ENCODE assay signal across 21 mouse cellular contexts in the genomic region with DNA sequence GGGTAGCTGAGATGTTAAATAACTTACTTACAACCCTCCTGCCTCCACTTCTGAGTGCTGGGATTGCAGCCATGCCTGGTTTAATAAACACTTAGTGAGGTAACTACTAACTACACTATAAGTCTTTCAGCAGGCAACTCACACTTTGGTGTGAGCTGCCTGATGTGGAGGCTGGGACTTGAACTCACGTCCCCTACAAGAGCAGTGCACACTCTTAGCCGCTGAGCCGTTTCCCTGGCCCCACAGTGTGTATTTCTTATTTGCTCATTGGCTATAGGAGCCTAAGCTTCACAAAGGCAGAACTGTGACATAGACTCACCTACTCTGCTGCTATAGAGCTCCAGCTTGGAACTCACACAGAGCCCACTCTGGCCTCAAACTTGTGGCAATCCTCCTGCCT. TPM values are rescaled to one million over a fixed set of nuclear protein-coding genes. Genes with fewer than 3 reads are reported as not detected.
A peak's percentile ranks its signal among the peaks of the same experiment; 100 is the strongest.
DNase-seq lines count a peak whose midpoint lies in the region; ATAC-seq and TF ChIP-seq lines count a peak whose summit lies in the region.
"Had no signal": no experiment of that assay in that cellular context is flagged by ENCODE, and none has a peak within 500 bp of the region (broad histone marks: within the 10 kb centered on the region; RNA-seq: fewer than 3 reads in every experiment).

No protein-coding gene starts in this region.

- no peak for TF ChIP-seq POLR2A in spleen, adult 2 months (IDR thresholded peaks at IDR 0.05; ENCODE audit: low read depth, low read length)

- no peaks in the 10 kb centered on the region; the same call in 1 of the 2 replicates for H3K27me3 ChIP-seq in heart, embryonic 10.5 days (ENCODE audit: insufficient read depth, poor library complexity, severe bottlenecking)
- H3K27me3 ChIP-seq in spleen, adult 2 months (ENCODE audit: control insufficient read depth, insufficient read depth, low read length) = no peaks in the 10 kb centered on the region
- H3K27me3 ChIP-seq in liver, embryonic 11.5 days (replicated peaks; ENCODE audit: control insufficient read depth, insufficient read depth, low read length) = no peaks in the 10 kb centered on the region
- H3K27me3 ChIP-seq in hindbrain, embryonic 12.5 days = peaks cover 5% of the 10 kb centered on the region; the same call in 1 of the 2 replicates
- H3K27me3 ChIP-seq: heart, embryonic 15.5 days; limb, embryonic 13.5 days; neural tube, embryonic 12.5 days had no signal

- ATAC-seq in liver, embryonic 11.5 days (replicated peaks; ENCODE audit: low FRiP score) = no peak
- no peak for ATAC-seq in hindbrain, embryonic 12.5 days (ENCODE audit: low FRiP score)

- no peaks in the 10 kb centered on the region for H3K9me3 ChIP-seq in heart, embryonic 10.5 days
- H3K9me3 ChIP-seq in liver, embryonic 11.5 days (ENCODE audit: control insufficient read depth, low read length) = no peaks in the 10 kb centered on the region
- no peaks in the 10 kb centered on the region for H3K9me3 ChIP-seq in hindbrain, embryonic 12.5 days (replicated peaks)
- H3K9me3 ChIP-seq: heart, embryonic 15.5 days; limb, embryonic 13.5 days; neural tube, embryonic 12.5 days had no signal

- H3K4me1 ChIP-seq in heart, embryonic 10.5 days = peaks cover 27% of the 10 kb centered on the region
- H3K4me1 ChIP-seq in spleen, adult 2 months (ENCODE audit: control insufficient read depth, insufficient read depth, insufficient read length) = peaks cover 4% of the 10 kb centered on the region; the same call in 1 of the 2 replicates
- peaks cover 43% of the 10 kb centered on the region for H3K4me1 ChIP-seq in liver, embryonic 11.5 days (replicated peaks; ENCODE audit: control insufficient read depth, insufficient read depth, low read length)
- H3K4me1 ChIP-seq in hindbrain, embryonic 12.5 days = peaks cover 8% of the 10 kb centered on the region
- H3K4me1 ChIP-seq: neural tube, embryonic 12.5 days had no signal

- peak overlapping the region; percentile 87 for H3K9ac ChIP-seq in liver, embryonic 11.5 days (ENCODE audit: low read depth, low read length)
- no peak overlapping the region for H3K9ac ChIP-seq in hindbrain, embryonic 12.5 days
- H3K9ac ChIP-seq: heart, embryonic 15.5 days; limb, embryonic 13.5 days; neural tube, embryonic 12.5 days had no signal

- no peak for DNase-seq in heart, embryonic 10.5 days (ENCODE audit: low spot score)
- no peak for DNase-seq in heart, postnatal 25 days (ENCODE audit: low spot score)
- DNase-seq in spleen, adult 2 months (ENCODE audit: low read depth in 1 of 2, low spot score in 2 of 2) = no peak
- no peak for DNase-seq in spleen, adult 12 weeks (ENCODE audit: low spot score)
- DNase-seq in liver, embryonic 11.5 days (ENCODE audit: low spot score) = no peak
- no peak for DNase-seq in adrenal gland, adult (ENCODE audit: inconsistent age in 2 of 2, low spot score in 1 of 2)
- DNase-seq in frontal cortex, postnatal 10 days (ENCODE audit: low spot score in 2 of 2) = no peak
- DNase-seq: adrenal gland, adult 2 months; cerebellum, adult 9-10 months; gastrocnemius, postnatal 36 days; kidney, adult 11 months; kidney, postnatal 14 days; thymus, postnatal 36 days had no signal

- H3K27ac ChIP-seq in heart, embryonic 10.5 days = peak overlapping the region; percentile 95; the same call in 1 of the 2 replicates
- H3K27ac ChIP-seq in spleen, adult 2 months (ENCODE audit: insufficient read depth, low read length) = peak overlapping the region; percentile 42; the same call in 1 of the 2 replicates
- H3K27ac ChIP-seq in liver, embryonic 11.5 days (ENCODE audit: low read depth, low read length) = peak overlapping the region; percentile 89
- H3K27ac ChIP-seq in hindbrain, embryonic 12.5 days = no peak overlapping the region
- H3K27ac ChIP-seq: heart, embryonic 15.5 days; limb, embryonic 13.5 days; neural tube, embryonic 12.5 days had no signal

- intact Hi-C loops in heart, postnatal 25 days (cut with DNase I) = no loop called here

- H3K4me2 ChIP-seq in liver, embryonic 11.5 days = peak overlapping the region; percentile 64
- no peak overlapping the region for H3K4me2 ChIP-seq in hindbrain, embryonic 12.5 days (replicated peaks)

- H3K4me3 ChIP-seq in heart, embryonic 10.5 days = peak overlapping the region; percentile 3; the same call in 1 of the 2 replicates
- H3K4me3 ChIP-seq in spleen, adult 2 months (ENCODE audit: extremely low read depth, insufficient read depth, insufficient read length) = no peak overlapping the region
- H3K4me3 ChIP-seq in liver, embryonic 11.5 days (ENCODE audit: low read depth, low read length) = peak overlapping the region; percentile 77
- H3K4me3 ChIP-seq in hindbrain, embryonic 12.5 days = no peak overlapping the region
- H3K4me3 ChIP-seq: limb, embryonic 13.5 days; neural tube, embryonic 12.5 days had no signal

- H3K36me3 ChIP-seq in heart, embryonic 10.5 days = no peaks in the 10 kb centered on the region
- H3K36me3 ChIP-seq in spleen, adult 2 months (ENCODE audit: control insufficient read depth, insufficient read depth, low read length) = no peaks in the 10 kb centered on the region
- H3K36me3 ChIP-seq in liver, embryonic 11.5 days (ENCODE audit: control insufficient read depth, insufficient read depth, low read length) = peaks cover 8% of the 10 kb centered on the region
- H3K36me3 ChIP-seq in hindbrain, embryonic 12.5 days = no peaks in the 10 kb centered on the region
- H3K36me3 ChIP-seq: heart, embryonic 15.5 days; limb, embryonic 13.5 days; neural tube, embryonic 12.5 days had no signal

- TF ChIP-seq CTCF in spleen, adult 2 months (IDR thresholded peaks at IDR 0.05; ENCODE audit: extremely low read depth, insufficient read depth, insufficient read length, insufficient replicate concordance) = no peak

- WGBS in heart, embryonic 10.5 days = 83% methylated on average over 3 of the region's 3 CpGs
- WGBS in spleen, adult 2 months = 93% methylated on average over 3 of the region's 3 CpGs
- WGBS in liver, embryonic 11.5 days = 71% methylated on average over 3 of the region's 3 CpGs
- WGBS in hindbrain, embryonic 12.5 days = 97% methylated on average over 3 of the region's 3 CpGs

RNA-seq across cellular contexts. Expression of gene Fam234b, which starts 31.5 kb away (rescaled TPM):
- 9.8 and 11.6 TPM in 2 replicates for polyA plus RNA-seq in heart, embryonic 10.5 days (2016; fragmentation: Nextera tagmentation; extraction: Ambion mirVana)
- total RNA-seq in heart, postnatal 25 days (2021) = 1 to 10 TPM; 6.5 to 6.7 TPM
- polyA plus RNA-seq in spleen, adult 2 months (2012; rRNA removed) = 13.5 and 16.3 TPM in 2 replicates
- 34.2 and 37.9 TPM in 2 replicates for polyA plus RNA-seq in liver, embryonic 11.5 days (2014; fragmentation: Nextera tagmentation; extraction: Ambion mirVana)
- 47.6 and 51.1 TPM in 2 replicates for polyA plus RNA-seq in hindbrain, embryonic 12.5 days (2016; fragmentation: Nextera tagmentation; extraction: Ambion mirVana)

RNA-seq across cellular contexts. Expression of gene Hebp1, which starts 31.6 kb away (rescaled TPM):
- polyA plus RNA-seq in heart, embryonic 10.5 days (2016; fragmentation: Nextera tagmentation; extraction: Ambion mirVana) = 20.7 and 21.2 TPM in 2 replicates
- 10 to 100 TPM; 40.0 to 43.4 TPM for total RNA-seq in heart, postnatal 25 days (2021)
- polyA plus RNA-seq in spleen, adult 2 months (2012; rRNA removed) = 52.5 and 53.8 TPM in 2 replicates
- polyA plus RNA-seq in liver, embryonic 11.5 days (2014; fragmentation: Nextera tagmentation; extraction: Ambion mirVana) = 56.8 and 59.1 TPM in 2 replicates
- polyA plus RNA-seq in hindbrain, embryonic 12.5 days (2016; fragmentation: Nextera tagmentation; extraction: Ambion mirVana) = 4.0 and 6.2 TPM in 2 replicates

RNA-seq across cellular contexts. Expression of gene Gprc5d, which starts 48.2 kb away (rescaled TPM):
- not detected in 2 replicates for polyA plus RNA-seq in heart, embryonic 10.5 days (2016; fragmentation: Nextera tagmentation; extraction: Ambion mirVana)
- not detected for total RNA-seq in heart, postnatal 25 days (2021)
- 0.09 and 0.25 TPM in 2 replicates for polyA plus RNA-seq in spleen, adult 2 months (2012; rRNA removed)
- 0.25 TPM in 1 of 2 replicates, not detected in the other for polyA plus RNA-seq in liver, embryonic 11.5 days (2014; fragmentation: Nextera tagmentation; extraction: Ambion mirVana)
- not detected in 2 replicates for polyA plus RNA-seq in hindbrain, embryonic 12.5 days (2016; fragmentation: Nextera tagmentation; extraction: Ambion mirVana)
- total RNA-seq: adrenal gland, adult 2 months; gastrocnemius, postnatal 36 days; megakaryocyte-erythroid progenitor cell, adult 5-6 weeks; monocyte, adult 5-6 weeks had no signal
- polyA plus RNA-seq: adrenal gland, adult 2 months; forebrain, embryonic 11.5 days; heart, embryonic 15.5 days; hindbrain, embryonic 11.5 days; limb, embryonic 13.5 days; neural tube, embryonic 12.5 days had no signal

Comparison
In these comparisons a context has a peak if more than half of its experiments do, and no peak if none do; other contexts are left out.
1. H3K4me3 ChIP-seq: peak in heart, embryonic 10.5 days (single experiment) and liver, embryonic 11.5 days (single experiment); none in spleen, adult 2 months (single experiment) and hindbrain, embryonic 12.5 days (single experiment).